Mouse (Mus musculus): ENCODE results near the gene Nhs.

DNA sequence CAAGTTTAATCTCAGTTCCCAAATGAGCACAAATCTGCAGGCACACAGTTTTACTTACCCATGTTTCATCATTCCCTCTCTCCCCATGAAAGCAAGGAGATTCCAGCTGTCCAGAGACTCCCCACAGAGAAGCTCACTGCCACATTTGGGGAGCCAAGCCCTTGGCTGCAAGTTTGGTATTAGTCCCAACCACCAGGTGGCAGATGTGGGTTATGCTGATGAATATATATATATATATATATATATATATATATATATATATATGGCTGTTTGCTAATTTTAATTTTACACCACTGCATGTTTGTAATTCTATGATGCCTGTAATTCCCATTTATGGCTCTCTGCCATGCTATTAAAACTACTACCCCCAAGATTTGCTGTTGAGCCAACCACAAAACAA lies 286.0 kb downstream of the Nhs start:
- TF ChIP-seq POLR2A (IDR thresholded peaks at IDR 0.05; ENCODE audit: borderline replicate concordance, extremely low read depth, insufficient read depth, insufficient read length, poor library complexity, severe bottlenecking) (no peak), CTCF (IDR thresholded peaks at IDR 0.05; ENCODE audit: borderline replicate concordance, extremely low read depth, insufficient read depth, insufficient read length) (0 out of 2 replicates have a peak, but pooled peaks have one; percentile 13)
